Mouse (Mus musculus) midbrain, embryonic 11.5 days (tissue): ENCODE results near the gene Pi4kb. TPM values are rescaled to one million over a fixed set of nuclear protein-coding genes. Genes with fewer than 3 reads are reported as not detected.

Experiments used
- ATAC-seq: fragments of 200-750 bp; cut with Nextera tagmentation; 2 replicates; pipeline ENCODE4 v1.8.0; 2017; ENCODE audit warnings: moderate TSS enrichment, moderate library complexity; ENCODE audit not compliant: low FRiP score
- DNase-seq: peaks from one replicate; pipeline ENCODE4 v3.0.0; 2015; ENCODE audit warnings: low spot score; ENCODE audit errors: missing footprints
- H3K27ac ChIP-seq: fragments of 300-500 bp; sonication (generic); 2 replicates; pipeline ENCODE4 v1.5.1; 2014; ENCODE audit warnings: low read depth, low read length
- H3K27me3 ChIP-seq: fragments of 300-500 bp; sonication (generic); 2 replicates; pipeline ENCODE4 v1.6.1; 2014; ENCODE audit warnings: mild to moderate bottlenecking, low read length, moderate library complexity, mixed read lengths; ENCODE audit not compliant: control insufficient read depth, insufficient read depth
- H3K36me3 ChIP-seq: fragments of 300-500 bp; sonication (generic); 2 replicates; pipeline ENCODE4 v1.6.1; 2014; ENCODE audit warnings: mild to moderate bottlenecking, low read length, moderate library complexity, mixed read lengths; ENCODE audit not compliant: control insufficient read depth, insufficient read depth
- H3K4me1 ChIP-seq: fragments of 300-500 bp; sonication (generic); 2 replicates; pipeline ENCODE4 v1.6.1; 2014; ENCODE audit warnings: low read length; ENCODE audit not compliant: control insufficient read depth, insufficient read depth
- H3K4me2 ChIP-seq: fragments of 300-500 bp; sonication (generic); 2 replicates; pipeline ENCODE4 v1.6.1; 2014; ENCODE audit warnings: mild to moderate bottlenecking, moderate library complexity
- H3K4me3 ChIP-seq: fragments of 300-500 bp; sonication (generic); 2 replicates; pipeline ENCODE4 v1.5.1; 2014; ENCODE audit warnings: low read depth, low read length
- H3K9ac ChIP-seq: fragments of 300-500 bp; sonication (generic); 2 replicates; pipeline ENCODE4 v1.6.1; 2014; ENCODE audit warnings: low read length
- H3K9me3 ChIP-seq: fragments of 300-500 bp; sonication (generic); 2 replicates; pipeline ENCODE4 v1.6.1; 2016; ENCODE audit warnings: low read length; ENCODE audit not compliant: control insufficient read depth
- WGBS: fragments of 180-500 bp; shearing (Covaris S2); extraction: QIAGEN DNeasy Blood & Tissue Kit; methylation state at CpG from one replicate; pipeline ENCODE4 v1.1.7; 2014; 5-methylcytosine and 5-hydroxymethylcytosine counted together
- polyA plus RNA-seq: library from polyadenylated mRNA; unstranded; fragments of >200 nt; fragmentation: Nextera tagmentation; extraction: Ambion mirVana; gene quantifications from 2 replicates; pipeline ENCODE4 v1.2.1, GENCODE M21; 2014

The Pi4kb gene
- polyA plus RNA-seq, 1 experiment from 2014 or later, result 21.2 TPM

GRCm38 (mm10) chr3:94973620-94974019 lies 911 bp upstream of the Pi4kb start:
- peaks cover 11% of the 10 kb centered on the region for H3K4me1 ChIP-seq
- DNase-seq, result no peak
- H3K9ac ChIP-seq, result no peak overlapping the region; the same call in 1 of the 2 replicates
- no peaks in the 10 kb centered on the region for H3K9me3 ChIP-seq
- H3K36me3 ChIP-seq, result no peaks in the 10 kb centered on the region
- H3K4me2 ChIP-seq, result peak overlapping the region; percentile 66; the same call in 1 of the 2 replicates
- no peak for ATAC-seq
- no peak overlapping the region for H3K27ac ChIP-seq
- WGBS, result 84% methylated on average over 5 of the region's 5 CpGs
- H3K27me3 ChIP-seq, result no peaks in the 10 kb centered on the region
- no peak overlapping the region for H3K4me3 ChIP-seq

GRCm38 (mm10) chr3:94974026-94974527 lies 454 bp upstream of the Pi4kb start:
- Histone ChIP-seq H3K27me3 (no peaks in the 10 kb centered on the region), H3K27ac (no peak overlapping the region), H3K9ac (peak overlapping the region; percentile 58), H3K4me1 (peaks cover 11% of the 10 kb centered on the region), H3K36me3 (no peaks in the 10 kb centered on the region), H3K4me2 (peak overlapping the region; percentile 66), H3K9me3 (no peaks in the 10 kb centered on the region), H3K4me3 (peak overlapping the region; percentile 70)
- DNase-seq, result no peak
- peak; percentile 40 for ATAC-seq
- 24% methylated on average over 9 of the region's 9 CpGs for WGBS

GRCm38 (mm10) chr3:94984312-94984711 lies 9.8 kb downstream of the Pi4kb start:
- Histone ChIP-seq H3K27me3 (no peaks in the 10 kb centered on the region), H3K9ac (no peak overlapping the region), H3K4me1 (no peaks in the 10 kb centered on the region), H3K9me3 (no peaks in the 10 kb centered on the region), H3K4me2 (no peak overlapping the region), H3K36me3 (no peaks in the 10 kb centered on the region), H3K4me3 (no peak overlapping the region), H3K27ac (no peak overlapping the region)
- WGBS, result 93% methylated on average over 11 of the region's 11 CpGs
- DNase-seq (peak; percentile 19), ATAC-seq (no peak)

GRCm38 (mm10) chr3:94985513-94985912 lies 11.0 kb downstream of the Pi4kb start:
- no peak overlapping the region for H3K27ac ChIP-seq
- no peaks in the 10 kb centered on the region for H3K4me1 ChIP-seq
- no peak overlapping the region for H3K4me2 ChIP-seq
- 92% methylated on average over 2 of the region's 2 CpGs for WGBS
- no peak for DNase-seq
- H3K27me3 ChIP-seq, result no peaks in the 10 kb centered on the region
- H3K9me3 ChIP-seq, result no peaks in the 10 kb centered on the region
- no peak overlapping the region for H3K4me3 ChIP-seq
- H3K9ac ChIP-seq, result no peak overlapping the region
- no peaks in the 10 kb centered on the region for H3K36me3 ChIP-seq
- ATAC-seq, result no peak

GRCm38 (mm10) chr3:94987578-94987977 lies 13.0 kb downstream of the Pi4kb start:
- 0 out of 2 replicates have a peak, but pooled peaks cover 4% of the 10 kb centered on the region for H3K36me3 ChIP-seq

GRCm38 (mm10) chr3:94989159-94989761 lies 14.7 kb downstream of the Pi4kb start:
- Histone ChIP-seq H3K9ac (no peak overlapping the region; the same call in 1 of the 2 replicates), H3K4me2 (no peak overlapping the region), H3K4me1 (no peaks in the 10 kb centered on the region), H3K4me3 (no peak overlapping the region), H3K36me3 (0 out of 2 replicates have a peak, but pooled peaks cover 4% of the 10 kb centered on the region), H3K27me3 (no peaks in the 10 kb centered on the region), H3K27ac (no peak overlapping the region), H3K9me3 (no peaks in the 10 kb centered on the region)
- WGBS, result 65% methylated on average over 9 of the region's 9 CpGs
- DNase-seq, result no peak
- no peak for ATAC-seq

More at GRCm38 (mm10) chr3:94987578-94987977, 13.0 kb downstream of the Pi4kb start:
- Histone ChIP-seq H3K27ac (no peak overlapping the region), H3K4me1 (no peaks in the 10 kb centered on the region), H3K4me2 (no peak overlapping the region), H3K27me3 (no peaks in the 10 kb centered on the region), H3K4me3 (no peak overlapping the region), H3K9ac (no peak overlapping the region), H3K9me3 (no peaks in the 10 kb centered on the region)
- DNase-seq (peak; percentile 6), ATAC-seq (no peak)

- H3K9ac ChIP-seq, result no peak overlapping the region
- peaks cover 13% of the 10 kb centered on the region for H3K36me3 ChIP-seq
- DNase-seq, result peak; percentile 99
- no peaks in the 10 kb centered on the region for H3K4me1 ChIP-seq
- H3K27ac ChIP-seq, result no peak overlapping the region
- no peak for ATAC-seq
- H3K27me3 ChIP-seq, result no peaks in the 10 kb centered on the region
- WGBS, result 37% methylated on average over 2 of the region's 2 CpGs
- H3K4me2 ChIP-seq, result no peak overlapping the region
- no peaks in the 10 kb centered on the region for H3K9me3 ChIP-seq
- no peak overlapping the region for H3K4me3 ChIP-seq
These were observed 22.4 kb downstream of the Pi4kb start for GRCm38 (mm10) chr3:94996946-94997345.

GRCm38 (mm10) chr3:95002569-95002968 lies 28.0 kb downstream of the Pi4kb start:
- H3K27ac ChIP-seq, result peak overlapping the region; percentile 25; the same call in 1 of the 2 replicates
- no peak overlapping the region for H3K4me2 ChIP-seq
- no peak overlapping the region for H3K9ac ChIP-seq
- no peaks in the 10 kb centered on the region for H3K9me3 ChIP-seq
- ATAC-seq, result peak; percentile 61
- H3K4me3 ChIP-seq, result no peak overlapping the region
- H3K27me3 ChIP-seq, result no peaks in the 10 kb centered on the region
- H3K4me1 ChIP-seq, result peaks cover 5% of the 10 kb centered on the region
- DNase-seq, result no peak
- H3K36me3 ChIP-seq, result peaks cover 23% of the 10 kb centered on the region
- 76% methylated on average over 4 of the region's 4 CpGs for WGBS

- Histone ChIP-seq H3K4me1 (peaks cover 5% of the 10 kb centered on the region), H3K27me3 (no peaks in the 10 kb centered on the region), H3K4me3 (no peak overlapping the region), H3K9ac (no peak overlapping the region), H3K4me2 (no peak overlapping the region), H3K36me3 (peaks cover 26% of the 10 kb centered on the region), H3K27ac (no peak overlapping the region), H3K9me3 (no peaks in the 10 kb centered on the region)
- no peak for ATAC-seq
- DNase-seq, result no peak
These were observed 28.7 kb downstream of the Pi4kb start for GRCm38 (mm10) chr3:95003273-95003672.
